Mouse (Mus musculus): ENCODE data around the gene Pla2g3.
A peak's percentile ranks its signal among the peaks of the same experiment; 100 is the strongest.

The Pla2g3 gene

DNA sequence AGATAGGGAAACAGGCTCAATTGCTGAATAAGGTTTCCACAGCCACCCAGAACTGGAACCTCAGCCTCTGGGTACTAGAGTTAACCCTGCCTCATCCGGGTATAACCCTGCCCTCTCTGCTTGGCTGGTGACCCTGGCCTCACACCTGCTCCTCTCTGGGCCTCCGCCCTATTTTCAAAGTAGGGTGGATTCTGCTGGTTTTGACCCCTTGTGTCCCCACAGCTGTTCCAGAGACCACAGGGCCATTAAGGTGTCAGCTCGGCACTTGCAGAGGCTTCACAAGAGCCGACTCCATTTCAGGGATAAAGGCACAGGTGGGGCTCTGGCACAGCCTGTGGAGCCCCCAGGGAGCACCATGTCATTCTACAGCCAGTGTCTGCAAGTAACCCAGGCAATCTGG, 4.7 kb downstream of the Pla2g3 start:
- no peak for DNase-seq (ENCODE audit: low spot score in 2 of 2)

DNA sequence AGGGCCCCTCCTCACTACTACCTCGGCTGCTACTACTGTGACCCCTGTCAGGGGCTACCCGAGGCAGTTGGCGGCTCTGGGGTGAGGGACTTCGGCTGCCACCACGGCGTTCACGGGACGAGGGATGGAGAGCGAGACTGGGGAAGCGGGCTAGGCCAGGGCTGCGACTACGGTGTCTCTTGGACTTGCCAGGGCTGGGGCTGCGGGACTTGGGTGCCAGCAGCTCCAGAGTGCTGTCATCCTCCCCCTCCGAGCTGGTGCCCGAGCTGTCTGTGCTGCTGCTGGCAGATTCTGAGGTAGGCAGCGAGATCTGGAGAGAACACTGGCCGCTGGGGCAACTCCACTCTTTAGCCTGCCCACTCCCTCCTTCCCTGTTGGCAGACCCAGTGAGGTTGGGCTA, 6.8 kb downstream of the Pla2g3 start:
- no peak for DNase-seq (ENCODE audit: low spot score in 2 of 2)

DNA sequence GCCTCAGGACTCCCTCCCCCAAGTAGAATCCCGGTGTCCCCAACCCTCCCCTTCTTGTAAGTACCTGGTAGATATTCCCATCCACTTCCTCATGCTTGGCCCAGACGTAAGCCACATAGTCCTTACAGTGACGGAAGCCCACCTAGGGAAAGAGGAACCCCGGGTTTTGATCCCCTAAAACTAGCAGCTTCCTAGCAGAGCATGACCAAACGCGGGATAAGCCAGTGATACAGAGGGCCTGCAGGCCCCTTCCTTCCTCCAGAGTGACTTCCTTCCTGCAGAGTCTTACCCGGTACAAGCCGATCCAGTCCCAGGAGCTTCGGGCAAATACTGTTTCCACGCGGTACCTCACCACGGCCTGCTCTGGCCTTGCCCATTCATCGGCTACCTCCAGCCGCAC, 7.4 kb downstream of the Pla2g3 start:
- DNase-seq (ENCODE audit: low spot score in 2 of 2), result no peak

- no peak for DNase-seq (ENCODE audit: low spot score in 2 of 2)
Observed at GRCm38 (mm10) chr11:3496756-3497155, 8.7 kb downstream of the Pla2g3 start.

DNA sequence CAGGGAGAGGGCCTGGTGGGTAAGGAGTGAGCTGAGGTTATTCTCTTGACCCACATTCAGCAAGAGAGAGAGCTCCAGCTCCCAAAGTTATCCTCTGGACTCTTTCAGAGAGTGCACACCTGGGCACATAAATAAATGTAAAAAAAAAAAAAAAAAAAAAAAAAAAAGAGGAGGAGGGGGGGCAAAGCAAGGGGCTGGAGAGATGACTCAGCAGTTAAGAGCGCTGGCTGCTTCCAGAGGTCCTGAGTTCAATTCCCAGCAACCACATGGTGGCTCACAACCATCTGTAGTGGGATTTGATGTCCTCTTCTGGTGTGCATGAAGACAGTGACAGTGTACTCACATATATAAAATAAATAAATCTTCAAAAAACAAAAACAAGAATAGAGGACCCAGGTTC, 9.2 kb downstream of the Pla2g3 start:
- DNase-seq (ENCODE audit: low spot score in 2 of 2), result no peak

DNA sequence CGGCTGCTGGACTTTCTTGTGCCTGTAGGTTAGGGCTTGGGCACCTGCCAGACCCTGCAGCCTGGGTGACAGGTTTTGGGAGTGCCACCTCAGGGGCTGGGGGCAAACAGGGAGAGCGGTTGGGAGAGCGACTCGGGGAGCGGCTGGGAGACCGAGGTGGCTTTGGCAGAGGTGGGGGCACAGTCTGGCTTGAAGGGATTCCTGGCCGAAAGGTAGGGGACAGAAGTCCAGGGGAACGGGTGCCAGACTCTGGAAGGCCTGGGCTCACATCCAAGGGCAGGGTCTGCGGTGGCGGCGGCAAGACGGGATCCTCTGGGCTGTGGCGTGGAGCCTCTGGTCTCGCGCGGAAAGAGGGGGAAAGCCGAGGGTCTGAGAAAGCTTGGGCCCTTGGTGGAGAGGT, 14.0 kb downstream of the Pla2g3 start:
- no peak for DNase-seq (ENCODE audit: low spot score in 2 of 2)

GRCm38 (mm10) chr11:3502459-3503072, 14.5 kb downstream of the Pla2g3 start:
- no peak for DNase-seq (ENCODE audit: low spot score in 2 of 2)

DNA sequence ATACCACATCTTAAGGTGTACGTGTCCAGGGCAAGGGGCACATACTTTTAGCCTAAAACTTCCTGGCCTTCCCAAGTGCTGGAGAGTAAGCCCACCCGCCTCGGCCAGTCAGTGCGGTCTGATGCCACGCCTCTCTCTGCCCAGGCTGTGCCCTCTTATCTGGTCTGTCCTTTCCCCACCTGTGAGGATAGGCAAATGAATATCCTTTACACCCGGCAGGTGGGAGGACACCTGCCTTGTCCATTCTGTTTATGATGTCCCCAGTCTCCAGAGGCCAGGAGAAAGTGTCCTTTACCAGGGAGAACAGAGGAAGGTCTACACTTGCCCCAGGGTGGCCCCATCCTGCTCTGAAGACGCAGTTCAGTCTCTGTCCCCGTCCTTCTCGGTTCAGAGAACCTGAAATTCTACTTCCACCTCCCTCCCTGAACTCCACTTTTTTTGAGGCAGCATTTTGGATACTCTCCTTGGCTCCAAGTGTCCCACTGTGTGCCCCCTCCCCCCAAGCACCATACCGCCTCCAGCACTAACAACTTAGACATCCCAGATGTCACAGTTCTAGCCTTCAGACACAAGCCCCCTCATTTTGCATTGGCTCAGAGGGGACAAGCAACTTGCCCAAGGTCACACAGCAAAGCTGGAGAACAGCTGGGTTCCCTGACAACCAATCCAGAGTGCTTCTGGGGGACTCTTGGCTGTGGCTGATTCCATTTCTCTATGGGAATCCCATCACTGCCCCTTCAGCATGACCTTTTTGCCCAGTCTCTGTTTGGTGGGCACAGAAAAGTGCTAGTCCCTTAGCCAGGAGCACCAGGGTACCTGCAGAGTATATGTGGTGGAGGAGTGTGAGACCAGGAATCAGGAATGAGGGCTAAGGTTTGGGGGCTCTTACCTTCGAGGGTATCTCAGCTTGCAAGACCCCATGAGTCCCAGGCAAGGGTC, 15.9 kb downstream of the Pla2g3 start:
- DNase-seq (ENCODE audit: low spot score in 2 of 2), result no peak

DNA sequence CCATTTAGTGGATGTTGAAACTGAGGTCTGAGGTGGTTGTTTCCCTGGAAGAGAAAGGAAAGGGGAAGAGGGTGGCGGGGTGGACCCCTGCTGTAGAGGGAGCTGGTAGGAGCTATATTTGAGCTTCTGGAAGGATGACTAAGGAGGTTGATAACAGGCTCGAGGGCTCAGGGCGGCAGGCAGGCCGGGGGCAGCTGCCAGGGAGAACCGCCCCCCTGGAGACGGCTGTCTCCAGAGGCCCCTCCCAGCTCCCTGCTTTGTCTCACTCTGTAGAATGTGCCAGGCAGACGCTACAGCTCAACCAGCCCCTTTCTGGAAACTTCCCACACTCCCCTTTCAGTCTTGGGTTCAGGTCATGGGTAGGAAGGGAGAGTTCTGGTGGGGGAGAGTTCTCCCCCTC, 20.1 kb downstream of the Pla2g3 start:
- DNase-seq (ENCODE audit: low spot score in 2 of 2), result no peak

GRCm38 (mm10) chr11:3509181-3510085, 21.3 kb downstream of the Pla2g3 start:
- DNase-seq (ENCODE audit: low spot score in 2 of 2), result no peak

DNA sequence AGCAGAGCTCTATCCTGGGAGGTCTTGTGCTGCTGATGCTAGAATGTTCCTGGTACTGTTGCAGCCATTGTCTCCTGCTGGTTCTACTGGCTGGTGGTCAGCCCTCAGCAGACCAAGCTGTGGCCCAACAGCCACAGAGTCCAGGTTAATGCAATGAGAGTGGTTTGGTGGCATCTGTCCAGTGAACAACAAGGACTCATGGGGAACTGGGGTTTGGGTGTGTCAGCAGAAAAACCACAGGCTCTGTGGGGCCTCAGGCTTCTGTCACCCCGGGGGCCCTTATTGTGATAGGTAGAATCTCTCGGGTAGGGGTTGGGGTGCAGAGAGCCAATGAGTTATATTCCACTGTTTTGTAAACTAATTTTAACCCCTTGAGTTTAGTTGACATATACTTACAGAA, 22.2 kb downstream of the Pla2g3 start:
- DNase-seq (ENCODE audit: low spot score in 2 of 2), result no peak

DNA sequence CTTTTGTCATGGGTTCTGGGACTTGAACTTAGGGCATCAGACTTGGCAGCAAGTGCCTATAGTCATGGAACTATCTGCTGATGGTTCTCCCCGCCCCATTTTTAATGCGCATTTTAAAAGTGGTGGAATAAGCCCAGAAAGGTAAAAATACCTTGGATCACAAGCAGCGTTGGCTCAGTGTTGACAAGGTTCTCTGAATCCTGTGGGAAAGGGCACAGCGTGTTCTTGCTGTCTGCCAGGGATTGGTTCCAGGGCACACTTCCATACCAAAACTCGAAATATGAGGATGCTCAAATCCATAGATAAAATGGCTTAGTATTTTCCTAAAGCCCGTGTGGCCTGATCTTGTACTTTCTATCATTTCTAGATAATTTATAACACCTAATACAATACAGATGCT, 25.2 kb downstream of the Pla2g3 start:
- DNase-seq (ENCODE audit: low spot score in 2 of 2), result no peak

DNA sequence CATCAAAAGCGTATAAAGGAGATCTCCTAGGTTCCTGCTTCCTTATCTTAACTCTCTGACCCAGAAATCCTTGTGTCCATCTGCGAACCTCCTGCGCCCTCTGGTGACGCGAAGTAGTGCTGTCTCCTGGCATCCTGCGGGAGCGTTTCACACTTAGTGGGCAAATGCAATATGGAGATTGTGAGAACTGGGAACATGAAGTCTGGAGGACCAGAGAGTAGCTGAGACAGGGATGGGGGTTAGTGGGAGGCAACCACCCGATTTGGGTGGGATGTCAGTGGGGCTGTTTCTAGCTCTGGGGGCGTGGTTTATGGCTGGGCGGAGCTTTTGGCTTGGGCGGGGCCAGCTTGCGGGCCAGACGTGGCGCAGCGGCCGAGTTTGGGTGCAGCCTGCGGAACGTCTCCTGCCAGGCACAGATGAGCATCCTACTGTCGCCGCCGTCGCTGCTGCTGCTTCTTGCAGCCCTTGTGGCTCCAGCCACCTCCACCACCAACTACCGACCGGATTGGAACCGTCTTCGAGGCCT, 26.5 kb downstream of the Pla2g3 start, which contains the start of gene Selenom:
Gene Selenom (plus strand): TSS at position 156 of the 526 bp plus-strand sequence.
- DNase-seq (ENCODE audit: low spot score in 2 of 2), result peak; percentile 67

DNA sequence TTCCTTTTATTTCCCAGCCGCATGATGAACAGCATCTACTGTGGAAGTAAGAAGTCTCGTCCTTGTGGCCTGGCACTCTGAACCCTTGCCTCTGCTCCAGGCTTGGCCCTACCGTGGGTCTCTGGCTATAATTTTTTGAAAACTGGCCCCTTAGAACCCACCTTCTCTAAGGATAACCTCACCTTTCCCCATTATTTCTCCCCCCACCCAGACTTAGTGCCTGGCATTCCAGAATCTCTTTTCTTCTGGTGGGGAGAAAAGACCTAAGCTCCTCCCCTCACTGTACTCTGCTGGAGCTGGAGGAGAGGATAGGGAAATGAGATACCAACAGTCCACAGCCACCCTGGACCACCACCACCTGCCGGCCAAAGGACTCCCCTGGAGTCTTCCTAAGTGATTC, 27.1 kb downstream of the Pla2g3 start:
- DNase-seq (ENCODE audit: low spot score in 2 of 2), result no peak

DNA sequence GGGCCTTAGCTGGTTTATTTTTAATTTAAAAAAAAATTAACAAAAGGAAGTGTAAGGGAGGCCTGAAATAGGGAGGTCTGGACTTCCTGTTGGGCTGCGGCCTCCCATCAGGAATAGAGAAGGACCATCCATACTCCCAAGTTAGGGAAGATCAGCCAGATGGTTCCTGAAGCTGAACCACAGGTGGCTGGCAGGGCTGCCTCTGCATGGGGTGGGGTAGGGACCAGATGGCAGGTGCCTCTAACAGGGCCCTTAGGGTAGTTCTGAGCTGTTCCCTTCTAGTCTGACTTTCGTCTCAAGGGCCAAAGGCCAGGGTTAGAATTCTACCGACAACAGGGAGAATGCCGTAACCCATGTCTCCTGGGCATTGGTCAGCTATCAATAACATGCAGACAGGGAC, 27.6 kb downstream of the Pla2g3 start:
- no peak for DNase-seq (ENCODE audit: low spot score in 2 of 2)

DNA sequence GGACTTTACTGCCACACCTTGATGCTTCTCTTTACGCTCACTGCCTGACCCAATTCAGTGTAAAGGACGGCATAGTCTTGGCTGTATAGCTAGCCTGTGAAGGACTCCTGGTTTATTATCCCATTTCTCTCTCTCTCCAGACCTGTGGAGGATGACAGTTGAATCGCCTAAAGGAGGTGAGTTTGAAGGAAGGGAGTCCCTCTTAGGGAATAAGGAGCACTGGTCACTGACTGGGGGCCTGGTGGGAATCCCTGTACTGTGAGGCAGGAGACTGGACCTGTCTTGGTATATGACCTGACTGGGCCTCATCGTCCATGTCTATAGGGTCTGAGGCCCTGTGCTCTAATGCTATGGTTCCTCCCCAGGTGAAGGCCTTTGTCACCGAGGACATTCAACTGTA, 28.0 kb downstream of the Pla2g3 start:
- no peak for DNase-seq (ENCODE audit: low spot score in 2 of 2)

DNA sequence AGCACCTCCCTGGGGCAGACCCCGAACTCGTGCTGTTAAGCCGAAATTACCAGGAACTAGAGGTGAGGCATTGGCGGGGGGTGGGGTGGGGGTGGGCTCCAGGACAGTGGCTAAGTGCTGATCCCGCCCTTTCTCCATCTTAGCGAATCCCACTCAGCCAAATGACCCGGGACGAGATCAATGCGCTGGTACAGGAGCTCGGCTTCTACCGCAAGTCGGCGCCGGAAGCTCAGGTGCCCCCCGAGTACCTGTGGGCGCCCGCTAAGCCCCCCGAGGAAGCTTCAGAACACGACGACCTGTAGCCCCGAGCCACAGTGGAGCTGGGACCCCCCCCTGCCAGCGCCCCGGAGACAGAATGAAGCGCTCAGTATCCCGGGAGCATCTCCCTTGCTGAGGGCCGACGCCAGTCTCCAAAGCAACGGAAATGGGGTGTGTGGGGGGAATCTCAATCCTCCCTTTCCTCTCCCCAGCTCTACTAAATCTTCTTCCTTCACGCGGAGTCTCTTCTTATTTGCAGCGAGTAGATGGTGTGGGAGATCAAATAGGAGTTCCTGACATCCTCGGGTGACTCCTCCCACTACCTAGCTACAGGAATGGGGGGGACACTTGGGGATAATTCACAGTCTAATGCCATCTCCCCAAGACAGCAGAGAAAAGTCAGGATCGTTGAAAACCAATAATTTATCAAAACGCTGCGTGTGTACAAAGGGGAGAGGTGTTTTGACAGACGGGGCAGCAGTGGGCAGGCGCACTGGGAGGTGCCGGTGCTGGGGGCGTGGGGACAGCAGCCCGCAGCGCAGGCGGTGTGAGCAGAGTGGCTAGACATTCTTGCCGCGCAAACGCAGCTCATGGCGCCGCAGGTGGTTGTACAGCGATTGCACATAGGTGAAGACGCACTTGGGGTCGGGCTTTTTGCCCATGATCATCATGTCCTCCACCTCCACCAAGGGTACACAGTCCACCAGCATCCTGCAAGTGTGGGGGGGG, 29.1 kb downstream of the Pla2g3 start:
- no peak for DNase-seq (ENCODE audit: low spot score in 2 of 2)

DNA sequence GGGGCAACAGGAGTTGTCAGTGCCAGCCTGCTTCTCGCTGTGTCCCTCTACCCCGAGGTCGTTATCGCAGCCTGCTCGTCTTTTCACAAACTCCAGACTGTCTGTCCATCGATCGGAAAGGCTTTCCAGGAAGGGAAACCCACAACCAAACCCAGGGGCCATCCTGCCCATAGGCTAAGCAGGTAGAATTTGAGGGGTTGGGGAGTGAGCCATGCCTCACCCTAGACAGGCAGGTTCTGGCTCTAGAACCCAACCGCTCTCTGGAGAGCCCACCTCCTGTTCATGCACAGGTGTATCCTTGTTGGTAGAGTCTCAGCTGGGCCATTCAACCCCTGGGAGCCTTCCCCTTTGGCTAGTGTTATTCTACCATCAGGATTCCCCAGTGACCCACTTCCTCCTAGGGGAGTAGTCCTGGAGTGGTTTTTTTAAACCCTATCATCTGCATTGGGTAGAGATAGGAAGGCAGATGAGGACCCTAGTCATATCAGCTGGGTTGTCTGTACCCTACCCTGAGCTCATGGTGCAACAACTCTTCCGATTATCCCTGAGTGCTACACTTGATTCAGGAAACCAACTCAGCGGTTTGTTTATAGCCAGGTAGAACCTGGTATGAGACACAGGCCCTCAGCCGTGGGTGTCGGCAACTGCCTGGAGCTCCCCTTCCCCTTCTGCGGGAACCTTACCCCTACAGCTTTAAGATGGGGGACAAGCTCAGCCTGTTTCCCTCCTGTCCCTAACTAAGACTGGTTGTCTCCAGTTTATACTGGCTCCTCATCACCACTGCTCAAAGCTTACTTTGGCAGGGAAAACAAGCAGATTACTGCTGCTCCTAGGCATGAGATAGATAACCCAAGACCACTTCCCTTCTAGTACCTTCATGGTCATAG, 30.0 kb downstream of the Pla2g3 start:
- no peak for DNase-seq (ENCODE audit: low spot score in 2 of 2)

- no peak for DNase-seq (ENCODE audit: low spot score in 2 of 2)
Observed at GRCm38 (mm10) chr11:3519051-3519726, 31.1 kb downstream of the Pla2g3 start.
